Mouse (Mus musculus): ENCODE results near the gene Arhgef18. TPM values are rescaled to one million over a fixed set of nuclear protein-coding genes. Genes with fewer than 3 reads are reported as not detected.

Arhgef18 gene
- total RNA-seq, 4 experiments from 2014 or later, result 38.6 to 45.6 (median 41.8) TPM

DNA sequence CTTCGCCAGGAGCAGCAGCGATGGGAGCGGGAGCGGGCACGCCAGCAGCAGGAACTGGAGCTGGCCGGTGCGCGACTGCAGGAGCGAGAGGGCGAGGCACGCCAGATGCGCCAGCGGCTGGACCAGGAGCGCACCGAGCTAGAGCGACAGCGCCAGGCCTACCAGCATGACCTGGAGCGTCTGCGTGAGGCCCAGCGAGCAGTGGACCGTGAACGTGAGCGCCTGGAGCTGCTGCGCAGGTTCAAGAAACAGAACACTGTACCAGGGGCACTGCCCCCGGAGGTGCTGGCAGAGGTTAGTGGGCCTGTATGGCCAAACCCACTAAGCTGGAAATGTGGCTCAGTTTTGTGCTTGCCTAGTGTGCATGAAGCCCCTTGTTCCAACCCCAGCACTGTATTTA, 59.2 kb downstream of the Arhgef18 start:
- no peak for DNase-seq (ENCODE audit: low spot score in 2 of 2)

DNA sequence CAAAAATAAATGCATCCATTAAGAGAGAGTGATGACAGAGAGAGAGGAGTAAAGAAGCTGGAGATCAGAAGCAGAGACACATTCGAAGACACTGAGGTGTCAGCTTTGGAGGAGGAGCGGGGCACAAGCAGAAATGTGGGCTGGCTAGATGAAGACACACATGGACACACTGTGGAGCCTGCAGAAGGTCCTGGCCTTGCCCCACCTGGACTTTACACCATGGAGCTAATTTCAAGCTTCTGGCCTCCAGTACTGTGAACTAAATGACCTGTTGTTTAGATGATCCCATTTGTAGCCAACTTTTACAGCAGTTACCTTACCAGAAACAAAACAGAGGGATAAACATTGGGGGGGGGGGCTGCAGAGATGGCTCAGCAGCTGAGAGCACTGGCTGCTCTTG, 70.4 kb downstream of the Arhgef18 start:
- no peak for DNase-seq (ENCODE audit: low spot score in 2 of 2)

DNA sequence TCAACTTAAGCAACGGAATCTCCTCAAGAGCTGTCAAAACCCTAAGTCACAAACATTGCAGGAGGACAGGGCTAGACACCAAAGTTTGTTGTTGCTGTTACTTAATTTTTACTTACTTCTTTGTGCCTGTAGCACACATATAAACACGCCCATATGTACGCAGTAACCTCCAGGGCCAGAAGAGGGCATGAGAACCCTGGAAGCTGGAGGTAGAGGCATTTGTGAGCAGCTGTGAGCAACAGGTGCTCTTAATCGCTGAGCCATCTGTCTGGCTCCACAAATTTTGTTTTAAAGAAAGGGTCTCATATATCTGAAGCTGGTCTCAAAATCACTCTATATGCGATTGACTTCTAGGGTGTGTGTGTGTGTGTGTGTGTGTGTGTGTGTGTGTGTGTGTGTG, 71.5 kb downstream of the Arhgef18 start:
- DNase-seq (ENCODE audit: low spot score in 2 of 2), result no peak

- peak; percentile 75 to 80 for DNase-seq (ENCODE audit: low spot score in 2 of 2)
These were observed 74.4 kb downstream of the Arhgef18 start, which contains the start of gene Pex11g for GRCm38 (mm10) chr8:3467006-3467885. Gene Pex11g (minus strand): TSS chr8:3467680.

- DNase-seq (ENCODE audit: low spot score in 2 of 2), result no peak
These were observed 75.2 kb downstream of the Arhgef18 start for GRCm38 (mm10) chr8:3467886-3468545.

DNA sequence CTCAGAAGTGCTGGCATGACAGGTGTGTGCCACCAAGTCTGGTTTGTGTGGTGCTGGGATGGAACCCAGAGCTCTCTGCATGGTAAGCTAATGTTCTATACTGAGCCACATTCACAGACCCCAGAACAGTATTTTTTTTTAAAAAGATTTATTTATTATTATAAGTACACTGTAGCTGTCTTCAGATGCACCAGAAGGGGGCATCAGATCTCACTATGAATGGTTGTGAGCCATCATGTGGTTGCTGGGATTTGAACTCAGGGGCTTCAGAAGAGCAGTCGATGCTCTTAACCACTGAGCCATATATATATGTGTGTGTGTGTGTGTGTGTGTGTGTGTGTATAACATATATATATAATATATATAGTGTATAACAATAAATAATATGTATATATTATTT, 76.0 kb downstream of the Arhgef18 start:
- no peak for DNase-seq (ENCODE audit: low spot score in 2 of 2)

- no peak for DNase-seq (ENCODE audit: low spot score in 2 of 2)
These were observed 77.8 kb downstream of the Arhgef18 start, which contains the start of gene Tex45 for GRCm38 (mm10) chr8:3470562-3470961. Gene Tex45 (plus strand): TSS chr8:3470862.

DNA sequence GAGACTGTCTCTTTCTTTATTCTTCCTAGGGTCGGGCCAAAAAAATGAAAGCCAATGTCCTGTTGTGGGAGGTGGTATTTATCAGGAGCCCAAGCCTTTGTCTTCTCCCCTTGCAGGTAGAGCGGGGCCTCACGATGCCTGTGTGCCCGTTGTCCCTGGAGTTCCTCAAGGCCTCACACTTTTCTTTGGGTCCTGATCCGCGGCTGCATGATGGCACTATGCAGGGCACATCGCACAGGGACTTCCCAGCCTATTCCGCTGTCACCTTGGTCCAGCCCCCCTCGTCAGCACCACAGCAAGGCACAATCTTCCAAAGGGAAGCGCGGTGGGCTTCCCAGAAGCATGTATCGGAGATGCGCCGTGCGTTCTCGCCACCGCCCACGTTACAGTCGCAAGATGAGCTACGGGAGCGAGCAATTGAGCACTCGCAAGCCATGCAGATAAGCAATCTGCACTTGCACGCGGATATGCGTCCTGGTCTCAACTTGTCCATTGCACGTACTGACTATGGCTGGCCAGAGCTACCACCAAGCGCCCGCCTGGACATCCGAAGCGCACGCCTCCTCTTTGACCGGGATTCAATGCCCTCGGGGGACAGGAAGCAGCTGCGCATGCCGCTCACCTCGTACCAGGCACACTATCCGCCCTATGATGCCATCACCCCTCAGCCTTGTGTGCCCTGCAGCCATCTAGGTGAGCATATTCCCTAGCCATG, 83.1 kb downstream of the Arhgef18 start:
- DNase-seq (ENCODE audit: low spot score in 2 of 2), result no peak

- DNase-seq (ENCODE audit: low spot score in 2 of 2), result no peak
These were observed 87.5 kb downstream of the Arhgef18 start for GRCm38 (mm10) chr8:3480221-3480785.

- DNase-seq (ENCODE audit: low spot score in 2 of 2), result no peak
These were observed 88.8 kb downstream of the Arhgef18 start for GRCm38 (mm10) chr8:3481605-3482004.

GRCm38 (mm10) chr8:3482240-3482740, 89.5 kb downstream of the Arhgef18 start:
- DNase-seq (ENCODE audit: low spot score in 2 of 2), result no peak

GRCm38 (mm10) chr8:3483546-3483945, 90.7 kb downstream of the Arhgef18 start:
- no peak for DNase-seq (ENCODE audit: low spot score in 2 of 2)

DNA sequence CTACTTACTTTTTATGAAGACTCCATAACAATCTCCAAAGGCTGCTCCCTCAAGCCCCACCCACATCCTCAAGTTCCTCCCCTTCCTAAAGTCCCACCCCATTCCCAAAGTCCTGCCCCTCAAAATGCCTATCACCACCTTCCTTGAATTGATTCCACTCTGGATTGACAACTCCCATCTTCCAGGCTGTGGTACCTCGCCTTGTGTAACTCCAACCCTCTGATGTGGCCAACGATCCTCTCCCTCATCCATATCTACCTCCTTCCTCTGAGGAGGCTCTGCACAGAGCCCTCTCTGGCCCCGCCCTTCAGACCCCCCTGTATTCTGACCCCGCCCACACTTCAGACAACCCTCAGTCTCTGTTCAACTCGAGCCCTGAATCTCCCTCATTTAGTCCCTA, 92.4 kb downstream of the Arhgef18 start:
- no peak for DNase-seq (ENCODE audit: low spot score in 2 of 2)

DNA sequence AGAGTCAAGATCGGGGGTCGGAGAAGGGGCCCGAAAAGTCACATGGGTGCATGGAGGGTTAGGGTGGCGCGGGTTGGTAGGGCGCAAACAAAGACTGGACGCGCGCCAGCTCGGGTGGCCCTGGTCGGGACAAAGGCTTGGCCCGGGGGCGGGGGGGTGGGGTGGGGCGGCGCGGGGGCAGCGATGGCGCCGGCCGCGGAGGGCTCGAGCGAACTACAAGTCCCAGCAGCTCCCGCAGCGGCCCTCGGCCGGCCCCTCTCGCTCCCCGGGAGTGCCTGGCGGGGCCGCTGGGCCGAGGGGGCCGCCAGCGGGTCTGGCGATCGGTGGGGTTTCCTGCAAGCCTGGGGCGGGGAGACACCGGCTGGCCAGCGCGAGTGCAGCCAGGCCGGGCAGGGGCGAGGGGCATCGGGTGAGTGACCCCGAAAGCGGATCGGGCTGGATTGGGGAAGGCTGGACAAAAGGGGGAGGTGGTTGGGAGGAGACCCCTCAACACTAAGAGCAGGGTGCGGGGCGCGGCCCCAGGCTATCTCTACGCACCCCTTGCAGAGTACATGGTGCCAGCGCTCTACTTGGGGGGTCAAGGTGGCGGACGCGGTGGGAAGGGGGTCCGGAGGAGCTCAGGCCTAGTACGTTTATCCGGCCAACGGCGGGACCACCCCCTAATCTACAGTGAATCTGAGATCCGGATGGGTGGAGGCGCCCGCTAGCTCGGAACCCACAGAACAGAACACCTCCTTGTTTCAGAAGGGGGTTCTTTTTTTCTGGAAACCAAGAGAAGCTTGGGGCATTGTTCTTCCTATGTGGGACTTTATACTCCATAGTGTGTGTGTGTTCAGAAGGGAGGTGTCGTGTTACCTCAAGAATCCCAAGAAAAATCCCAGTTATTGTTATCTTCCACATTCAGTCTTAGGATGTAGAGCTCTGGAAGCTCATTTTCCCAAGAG, 100.4 kb downstream of the Arhgef18 start, which contains the start of gene Zfp358:
TSS of gene Zfp358 (plus strand) at position 238 of the 944 bp plus-strand sequence.
- DNase-seq (ENCODE audit: low spot score in 2 of 2), result peak in 1 of 2 experiments; percentile 60

- no peak for DNase-seq (ENCODE audit: low spot score in 2 of 2)
These were observed 101.0 kb downstream of the Arhgef18 start for GRCm38 (mm10) chr8:3493845-3494208.

- DNase-seq (ENCODE audit: low spot score in 2 of 2), result no peak
These were observed 103.0 kb downstream of the Arhgef18 start for GRCm38 (mm10) chr8:3495578-3496427.

- DNase-seq (ENCODE audit: low spot score in 2 of 2), result no peak
These were observed 103.6 kb downstream of the Arhgef18 start for GRCm38 (mm10) chr8:3496428-3496748.

GRCm38 (mm10) chr8:3498583-3498982, 105.8 kb downstream of the Arhgef18 start:
- no peak for DNase-seq (ENCODE audit: low spot score in 2 of 2)

GRCm38 (mm10) chr8:3499751-3500150, 106.9 kb downstream of the Arhgef18 start:
- DNase-seq (ENCODE audit: low spot score in 2 of 2), result no peak
